Mouse (Mus musculus) stomach, postnatal 0 days (tissue): ENCODE data around the gene Lmod2. TPM values are rescaled to one million over a fixed set of nuclear protein-coding genes. Genes with fewer than 3 reads are reported as not detected.

Source experiments
- ATAC-seq: fragments of 200-750 bp; cut with Nextera tagmentation; 2 replicates; pipeline ENCODE4 v1.8.0; 2017; ENCODE audit not compliant: low FRiP score, low TSS enrichment
- DNase-seq: peaks from one replicate; pipeline ENCODE4 v3.0.0-alpha.2; 2016; ENCODE audit warnings: low spot score
- H3K27ac ChIP-seq: fragments of 300-500 bp; sonication (generic); replicated peaks from 2 replicates; pipeline ENCODE4 v1.5.1; 2014; ENCODE audit warnings: mild to moderate bottlenecking, control low read depth
- H3K27me3 ChIP-seq: fragments of 300-500 bp; sonication (generic); 2 replicates; pipeline ENCODE4 v1.6.1; 2014; ENCODE audit warnings: low read length; ENCODE audit not compliant: control insufficient read depth, insufficient read depth
- H3K36me3 ChIP-seq: fragments of 300-500 bp; sonication (generic); 2 replicates; pipeline ENCODE4 v1.6.1; 2014; ENCODE audit warnings: low read length, mixed read lengths; ENCODE audit not compliant: control insufficient read depth, insufficient read depth
- H3K4me1 ChIP-seq: fragments of 300-500 bp; sonication (generic); replicated peaks from 2 replicates; pipeline ENCODE4 v1.6.1; 2014; ENCODE audit warnings: antibody characterized with exemption; ENCODE audit not compliant: control insufficient read depth, insufficient read depth
- H3K4me2 ChIP-seq: fragments of 300-500 bp; sonication (generic); replicated peaks from 2 replicates; pipeline ENCODE4 v1.6.1; 2014; ENCODE audit warnings: low read depth, mild to moderate bottlenecking, control low read depth, moderate library complexity
- H3K4me3 ChIP-seq: fragments of 300-500 bp; sonication (generic); 2 replicates; pipeline ENCODE4 v1.5.1; 2014; ENCODE audit warnings: low read depth, low read length, control low read depth
- H3K9ac ChIP-seq: fragments of 300-500 bp; sonication (generic); 2 replicates; pipeline ENCODE4 v1.6.1; 2014; ENCODE audit warnings: mild to moderate bottlenecking, low read length, control low read depth, mixed read lengths
- H3K9me3 ChIP-seq: fragments of 300-500 bp; sonication (generic); 2 replicates; pipeline ENCODE4 v1.6.1; 2016; ENCODE audit warnings: low read length; ENCODE audit not compliant: control insufficient read depth
- CTCF ChIP-seq: IDR thresholded peaks from 2 replicates; pipeline ENCODE4 v1.5.1; 2016; ENCODE audit warnings: antibody characterized with exemption, low read depth, mild to moderate bottlenecking, moderate library complexity
- EP300 ChIP-seq: optimal IDR thresholded peaks from 2 replicates; pipeline ENCODE3; 2016; ENCODE audit warnings: antibody characterized with exemption
- WGBS: fragments of 180-500 bp; shearing (Covaris S2); extraction: QIAGEN DNeasy Blood & Tissue Kit; methylation state at CpG from one replicate; pipeline ENCODE4 v1.1.7; 2014; 5-methylcytosine and 5-hydroxymethylcytosine counted together
- polyA plus RNA-seq: library from polyadenylated mRNA; unstranded; fragments of >200 nt; fragmentation: Nextera tagmentation; extraction: Ambion mirVana; gene quantifications from 2 replicates; pipeline ENCODE4 v1.2.1, GENCODE M21; 2015

Lmod2 gene
- polyA plus RNA-seq, 1 experiment from 2014 or later: not detected

DNA sequence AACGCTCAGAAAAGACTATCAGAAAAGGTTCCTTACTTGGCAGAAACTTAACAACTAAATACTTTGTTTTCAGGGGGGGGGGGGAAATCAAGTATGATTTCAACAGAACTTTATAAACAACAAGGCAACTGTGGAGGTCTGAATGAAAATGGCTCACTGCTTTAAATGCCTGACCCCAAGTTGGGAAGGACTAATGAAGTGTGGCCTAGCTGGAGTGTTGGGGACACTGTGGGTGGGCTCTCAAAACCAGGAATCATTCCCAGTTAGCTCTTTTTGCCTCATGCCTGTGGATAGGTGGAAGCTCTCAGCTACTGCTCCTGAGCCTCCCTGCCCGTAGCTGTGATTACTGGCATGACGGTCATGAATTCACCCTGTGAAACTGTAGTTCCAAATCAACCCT is 36.5 kb downstream of the Lmod2 start:
- WGBS: 85% methylated on average over 3 of the region's 3 CpGs
- no peak for TF ChIP-seq CTCF
- no peak for TF ChIP-seq EP300
- Histone ChIP-seq H3K27ac (no peak overlapping the region), H3K4me2 (no peak overlapping the region), H3K4me3 (no peak overlapping the region), H3K36me3 (peaks cover 8% of the 10 kb centered on the region; the same call in 1 of the 2 replicates), H3K27me3 (no peaks in the 10 kb centered on the region), H3K4me1 (no peaks in the 10 kb centered on the region), H3K9me3 (no peaks in the 10 kb centered on the region), H3K9ac (no peak overlapping the region)
- no peak for DNase-seq
- no peak for ATAC-seq

DNA sequence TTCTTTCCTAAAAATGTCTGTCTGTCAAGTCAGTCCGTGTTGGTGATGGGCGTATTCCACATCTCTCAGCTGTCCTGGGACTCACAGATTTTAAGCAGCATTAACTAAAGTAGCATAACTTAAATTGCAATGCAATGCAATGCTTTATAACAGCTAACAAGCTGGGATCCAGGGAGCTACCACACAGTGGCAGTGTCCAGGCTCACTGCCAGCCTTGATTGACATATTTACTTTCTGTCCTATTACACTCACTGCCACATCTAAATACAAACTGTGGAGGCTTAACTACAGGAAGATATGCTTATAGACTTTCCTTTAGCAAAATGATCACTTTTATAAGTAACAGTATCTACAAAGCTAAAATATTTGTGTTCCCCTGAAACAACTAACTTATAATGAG is 38.3 kb downstream of the Lmod2 start:
- Histone ChIP-seq H3K27ac (no peak overlapping the region), H3K4me3 (no peak overlapping the region), H3K9ac (no peak overlapping the region), H3K27me3 (no peaks in the 10 kb centered on the region), H3K36me3 (peaks cover 8% of the 10 kb centered on the region; the same call in 1 of the 2 replicates), H3K4me1 (no peaks in the 10 kb centered on the region), H3K4me2 (no peak overlapping the region), H3K9me3 (no peaks in the 10 kb centered on the region)
- 70% methylated on average over 2 of the region's 2 CpGs for WGBS
- DNase-seq (no peak), ATAC-seq (no peak)
- no peak for TF ChIP-seq EP300
- peak; percentile 55 for TF ChIP-seq CTCF

DNA sequence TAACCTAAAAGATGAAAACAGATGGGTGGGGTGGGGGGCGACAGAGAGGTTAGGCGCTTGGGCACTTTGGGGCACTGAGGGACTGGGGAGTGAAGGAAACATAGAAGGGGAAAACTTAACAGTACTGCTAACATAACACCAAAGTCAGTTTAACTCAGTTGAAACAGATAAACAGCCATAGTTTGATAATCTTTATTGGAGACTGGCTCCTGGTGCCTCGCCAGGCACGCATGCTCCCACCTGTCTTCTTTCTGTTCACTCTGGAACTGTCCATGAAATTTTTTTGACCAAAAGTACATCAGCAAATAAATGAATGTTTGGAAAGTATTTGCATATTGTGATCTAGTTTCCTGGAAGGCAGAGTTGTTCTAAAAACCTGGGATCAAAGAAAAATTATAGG is 43.7 kb downstream of the Lmod2 start:
- Histone ChIP-seq H3K4me3 (no peak overlapping the region), H3K4me1 (no peaks in the 10 kb centered on the region), H3K27me3 (no peaks in the 10 kb centered on the region), H3K9me3 (no peaks in the 10 kb centered on the region), H3K4me2 (no peak overlapping the region), H3K9ac (no peak overlapping the region), H3K27ac (no peak overlapping the region), H3K36me3 (no peaks in the 10 kb centered on the region)
- DNase-seq: no peak
- TF ChIP-seq CTCF: no peak
- no peak for TF ChIP-seq EP300
- no peak for ATAC-seq
- 81% methylated on average over 4 of the region's 4 CpGs for WGBS

DNA sequence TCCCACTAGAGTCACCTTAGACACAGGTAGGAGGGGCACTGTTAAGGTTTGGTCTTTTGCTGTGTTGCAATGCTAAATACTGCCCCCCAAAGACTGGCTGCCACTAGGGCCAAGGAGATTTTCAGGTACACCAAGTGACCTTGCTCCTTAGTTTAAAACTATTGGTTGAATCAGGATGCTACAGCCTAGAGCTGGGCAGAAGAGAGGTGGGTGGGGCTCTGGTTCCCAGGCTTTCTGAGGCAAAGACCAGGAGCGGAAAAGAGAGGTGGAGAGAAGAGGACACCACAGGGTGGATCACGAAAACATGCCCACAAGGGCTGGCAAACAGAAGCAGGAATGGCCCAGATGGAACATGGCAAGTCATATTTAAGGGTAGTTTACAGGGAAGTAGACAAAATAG is 44.6 kb downstream of the Lmod2 start:
- no peaks in the 10 kb centered on the region for H3K27me3 ChIP-seq
- H3K4me1 ChIP-seq: no peaks in the 10 kb centered on the region; the same call in 1 of the 2 replicates
- 94% methylated on average over 2 of the region's 2 CpGs for WGBS
- H3K36me3 ChIP-seq: no peaks in the 10 kb centered on the region
- no peak overlapping the region for H3K9ac ChIP-seq
- no peak for ATAC-seq
- no peaks in the 10 kb centered on the region for H3K9me3 ChIP-seq
- H3K27ac ChIP-seq: no peak overlapping the region
- no peak for DNase-seq
- no peak overlapping the region for H3K4me2 ChIP-seq
- no peak overlapping the region for H3K4me3 ChIP-seq
- no peak for TF ChIP-seq EP300
- TF ChIP-seq CTCF: no peak

DNA sequence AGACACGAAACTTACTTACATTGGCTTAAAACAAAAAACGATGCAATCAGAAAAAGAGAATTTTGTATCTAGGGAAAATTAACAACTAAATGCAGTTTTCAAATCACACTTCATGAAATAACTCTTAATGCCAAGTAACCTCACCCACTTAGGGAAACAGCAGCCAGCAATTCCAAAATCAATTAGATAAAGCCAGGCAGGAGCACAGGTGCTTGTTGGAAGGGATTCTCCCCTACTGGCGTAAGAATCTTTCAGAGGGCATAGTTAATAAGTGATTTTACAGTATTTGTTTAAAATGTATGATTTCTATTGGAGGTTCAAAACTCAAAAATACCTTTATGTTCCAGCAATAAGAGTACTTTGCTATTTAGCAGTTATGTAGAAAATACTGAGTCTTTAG is 45.4 kb downstream of the Lmod2 start:
- Histone ChIP-seq H3K27ac (no peak overlapping the region), H3K4me3 (no peak overlapping the region), H3K4me2 (no peak overlapping the region), H3K4me1 (no peaks in the 10 kb centered on the region; the same call in 1 of the 2 replicates), H3K27me3 (no peaks in the 10 kb centered on the region), H3K36me3 (no peaks in the 10 kb centered on the region), H3K9me3 (no peaks in the 10 kb centered on the region), H3K9ac (no peak overlapping the region)
- no peak for DNase-seq
- no peak for ATAC-seq
- no peak for TF ChIP-seq EP300
- no peak for TF ChIP-seq CTCF
- 82% methylated on average over 3 of the region's 3 CpGs for WGBS

DNA sequence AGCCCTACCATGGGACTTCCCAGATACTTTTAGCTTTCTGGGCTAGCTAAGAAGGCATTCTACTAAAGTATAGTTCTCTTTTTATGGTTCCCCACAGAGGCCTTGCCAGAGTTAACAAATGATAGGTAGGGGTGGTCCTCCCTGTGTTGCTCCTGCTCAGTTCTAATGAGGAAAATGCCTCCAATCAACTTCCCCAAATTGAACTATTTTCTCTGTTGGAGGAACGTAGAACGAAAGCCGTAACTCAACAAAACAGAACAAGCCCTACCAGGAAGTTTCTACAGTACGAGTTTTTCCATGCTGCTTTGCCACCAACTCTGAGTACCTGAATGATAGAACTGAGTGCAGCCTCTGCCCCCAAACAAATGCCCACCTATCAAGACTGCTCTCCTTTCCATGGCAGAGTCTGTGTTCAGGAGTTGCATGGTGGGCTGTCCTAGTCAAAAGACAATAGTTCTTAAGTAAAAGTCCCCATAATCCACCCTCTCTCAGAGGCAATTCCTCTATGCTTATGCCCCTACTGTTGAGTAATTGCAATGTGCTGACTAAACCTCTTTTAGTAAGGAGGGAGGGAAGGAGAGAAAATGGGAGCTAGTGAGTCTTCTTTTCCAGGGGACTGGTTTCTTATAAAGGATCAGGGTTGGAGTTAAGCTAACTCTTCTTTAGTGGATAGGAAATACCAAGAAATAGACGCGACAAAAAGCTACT is 47.9 kb downstream of the Lmod2 start:
- Histone ChIP-seq H3K27me3 (no peaks in the 10 kb centered on the region), H3K9ac (no peak overlapping the region), H3K4me1 (no peaks in the 10 kb centered on the region; the same call in 1 of the 2 replicates), H3K4me3 (no peak overlapping the region), H3K27ac (no peak overlapping the region), H3K4me2 (no peak overlapping the region), H3K36me3 (no peaks in the 10 kb centered on the region), H3K9me3 (no peaks in the 10 kb centered on the region)
- 85% methylated on average over 6 of the region's 6 CpGs for WGBS
- TF ChIP-seq CTCF (no peak), EP300 (no peak)
- DNase-seq (no peak), ATAC-seq (no peak)
